Mouse (Mus musculus) liver, embryonic 12.5 days (tissue): ENCODE results near the gene Mdfi. TPM values are rescaled to one million over a fixed set of nuclear protein-coding genes. Genes with fewer than 3 reads are reported as not detected.

ENCODE experiments used
- ATAC-seq: fragments of 200-750 bp; cut with Nextera tagmentation; 2 replicates; pipeline ENCODE4 v1.8.0; 2017; ENCODE audit warnings: moderate number of reproducible peaks, mild to moderate bottlenecking, moderate library complexity
- H3K27ac ChIP-seq: fragments of 300-500 bp; sonication (generic); 2 replicates; pipeline ENCODE4 v1.5.1; 2016; ENCODE audit warnings: mild to moderate bottlenecking
- H3K27me3 ChIP-seq: fragments of 300-500 bp; sonication (generic); replicated peaks from 2 replicates; pipeline ENCODE4 v1.6.1; 2016; ENCODE audit warnings: mild to moderate bottlenecking, moderate library complexity
- H3K36me3 ChIP-seq: fragments of 300-500 bp; sonication (generic); 2 replicates; pipeline ENCODE4 v1.6.1; 2016; ENCODE audit warnings: mild to moderate bottlenecking, moderate library complexity
- H3K4me1 ChIP-seq: fragments of 300-500 bp; sonication (generic); 2 replicates; pipeline ENCODE4 v1.6.1; 2016
- H3K4me2 ChIP-seq: fragments of 300-500 bp; sonication (generic); 2 replicates; pipeline ENCODE4 v1.6.1; 2016; ENCODE audit warnings: mild to moderate bottlenecking, moderate library complexity
- H3K4me3 ChIP-seq: fragments of 300-500 bp; sonication (generic); 2 replicates; pipeline ENCODE4 v1.5.1; 2016; ENCODE audit warnings: mild to moderate bottlenecking, moderate library complexity
- H3K9ac ChIP-seq: fragments of 300-500 bp; sonication (generic); 2 replicates; pipeline ENCODE4 v1.6.1; 2016; ENCODE audit warnings: mild to moderate bottlenecking, moderate library complexity
- H3K9me3 ChIP-seq: fragments of 300-500 bp; sonication (generic); replicated peaks from 2 replicates; pipeline ENCODE4 v1.6.1; 2016; ENCODE audit warnings: mild to moderate bottlenecking, moderate library complexity
- WGBS: fragments of 180-500 bp; shearing (Covaris S2); methylation state at CpG from one replicate; pipeline ENCODE4 v1.1.7; 2016; ENCODE audit not compliant: insufficient replicate concordance; 5-methylcytosine and 5-hydroxymethylcytosine counted together
- polyA plus RNA-seq: library from polyadenylated mRNA; unstranded; fragments of >200 nt; fragmentation: Nextera tagmentation; extraction: Ambion mirVana; gene quantifications from 2 replicates; pipeline ENCODE4 v1.2.1, GENCODE M21; 2016

The Mdfi gene
- polyA plus RNA-seq, 1 experiment from 2014 or later: 3.5 TPM

DNA sequence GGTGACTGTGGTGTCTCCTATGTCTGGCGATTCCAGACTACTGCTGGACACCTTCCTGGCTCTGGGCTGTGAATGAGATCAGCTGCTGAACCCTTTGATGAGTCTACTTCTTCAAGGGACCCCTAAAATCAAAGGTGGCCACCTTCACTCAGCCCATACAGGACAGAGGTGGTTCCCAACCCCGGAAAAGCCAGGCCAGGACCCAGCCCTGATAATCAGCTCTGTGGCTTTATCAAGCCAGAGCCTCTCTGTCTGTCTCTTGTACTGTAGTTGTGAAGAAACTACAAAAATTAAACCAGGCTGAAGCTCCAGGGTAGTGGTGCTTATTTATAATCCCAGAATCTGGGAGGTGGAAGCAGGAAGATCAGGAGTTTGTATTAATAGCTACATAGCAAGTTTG lies 57.4 kb downstream of the Mdfi start:
- 0 out of 2 replicates have a peak, but pooled peaks cover 8% of the 10 kb centered on the region for H3K27me3 ChIP-seq
- no peak overlapping the region for H3K27ac ChIP-seq
- 23% methylated on average over 2 of the region's 2 CpGs for WGBS
- H3K4me3 ChIP-seq: no peak overlapping the region
- peaks cover 21% of the 10 kb centered on the region for H3K4me1 ChIP-seq
- peak overlapping the region; percentile 2; the same call in 1 of the 2 replicates for H3K9ac ChIP-seq
- no peaks in the 10 kb centered on the region; the same call in 1 of the 2 replicates for H3K9me3 ChIP-seq
- peak; percentile 63; the same call in 1 of the 2 replicates for ATAC-seq
- no peaks in the 10 kb centered on the region for H3K36me3 ChIP-seq
- peak overlapping the region; percentile 10 for H3K4me2 ChIP-seq

DNA sequence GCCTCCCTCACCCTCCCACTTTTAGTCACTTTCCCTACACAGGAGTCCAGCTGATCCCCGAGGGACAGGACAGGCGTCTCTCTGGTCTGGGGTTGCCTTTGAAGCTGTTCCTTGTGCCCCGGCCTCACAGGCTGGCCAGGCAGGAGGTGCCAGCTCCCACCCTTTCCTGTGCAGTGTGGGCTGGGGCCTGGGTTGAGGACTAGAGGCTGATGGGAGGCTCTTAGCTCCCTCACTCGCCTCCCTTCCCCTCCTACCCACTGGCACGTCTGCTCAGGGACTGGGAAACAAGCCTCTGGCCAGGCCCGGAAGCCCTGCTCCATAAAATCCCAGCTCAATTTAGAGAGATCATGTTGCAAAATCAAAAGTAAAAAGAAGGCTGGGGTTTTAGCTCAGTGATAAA lies 60.9 kb downstream of the Mdfi start:
- Histone ChIP-seq H3K4me3 (no peak overlapping the region), H3K4me2 (no peak overlapping the region), H3K27me3 (0 out of 2 replicates have a peak, but pooled peaks cover 7% of the 10 kb centered on the region), H3K36me3 (no peaks in the 10 kb centered on the region), H3K27ac (no peak overlapping the region), H3K4me1 (peaks cover 35% of the 10 kb centered on the region), H3K9ac (no peak overlapping the region), H3K9me3 (no peaks in the 10 kb centered on the region; the same call in 1 of the 2 replicates)
- WGBS: 67% methylated on average over 6 of the region's 6 CpGs
- no peak for ATAC-seq

DNA sequence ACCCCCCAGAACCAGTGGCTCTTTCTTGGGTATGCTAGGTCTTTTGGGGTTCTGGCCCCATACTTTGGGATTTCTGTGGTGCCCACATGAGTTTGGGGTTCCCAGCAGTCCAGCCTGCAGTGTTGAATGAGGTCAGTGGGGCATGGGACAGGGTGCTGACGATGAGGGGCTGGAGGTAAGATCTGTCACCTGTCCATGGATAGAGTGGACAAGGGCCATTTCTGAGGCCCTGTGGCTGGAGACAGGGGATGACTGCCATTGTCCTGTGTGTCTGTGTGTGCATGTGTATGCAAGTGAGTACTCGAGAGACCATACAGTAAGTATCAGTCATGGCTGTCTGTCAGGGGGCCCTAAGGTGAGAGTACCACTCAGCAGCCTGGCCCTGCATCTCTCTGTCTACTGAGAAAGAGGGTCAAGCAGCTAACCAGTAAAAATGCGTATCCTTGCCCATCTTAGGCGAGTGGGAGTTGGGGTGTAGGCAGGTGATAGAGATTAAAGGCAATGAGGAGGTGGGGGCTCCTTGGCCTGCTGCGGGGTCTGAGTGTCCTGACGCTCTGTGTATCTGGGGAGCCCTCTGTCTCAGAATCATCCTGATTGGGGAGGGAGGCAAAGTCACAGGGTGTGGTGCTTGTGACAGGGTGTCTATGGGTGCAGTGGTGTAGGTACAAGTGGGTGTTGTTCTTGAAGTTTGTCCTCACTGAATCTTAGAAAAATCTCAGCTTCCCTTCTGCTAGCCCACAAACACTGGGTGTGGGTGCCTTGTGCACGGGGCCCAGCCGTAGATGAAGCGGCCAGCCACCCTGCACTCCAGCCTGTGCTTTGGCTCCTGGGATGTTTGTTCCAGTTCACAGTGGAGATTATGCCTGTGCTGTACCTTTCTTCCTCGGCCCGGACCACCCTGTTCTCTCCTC lies 64.8 kb downstream of the Mdfi start:
- Histone ChIP-seq H3K27ac (no peak overlapping the region; the same call in 1 of the 2 replicates), H3K27me3 (0 out of 2 replicates have a peak, but pooled peaks cover 12% of the 10 kb centered on the region), H3K36me3 (no peaks in the 10 kb centered on the region), H3K9me3 (no peaks in the 10 kb centered on the region; the same call in 1 of the 2 replicates), H3K4me1 (peaks cover 41% of the 10 kb centered on the region), H3K9ac (no peak overlapping the region; the same call in 1 of the 2 replicates), H3K4me2 (no peak overlapping the region), H3K4me3 (no peak overlapping the region)
- WGBS: 69% methylated on average over 11 of the region's 11 CpGs
- ATAC-seq: no peak

DNA sequence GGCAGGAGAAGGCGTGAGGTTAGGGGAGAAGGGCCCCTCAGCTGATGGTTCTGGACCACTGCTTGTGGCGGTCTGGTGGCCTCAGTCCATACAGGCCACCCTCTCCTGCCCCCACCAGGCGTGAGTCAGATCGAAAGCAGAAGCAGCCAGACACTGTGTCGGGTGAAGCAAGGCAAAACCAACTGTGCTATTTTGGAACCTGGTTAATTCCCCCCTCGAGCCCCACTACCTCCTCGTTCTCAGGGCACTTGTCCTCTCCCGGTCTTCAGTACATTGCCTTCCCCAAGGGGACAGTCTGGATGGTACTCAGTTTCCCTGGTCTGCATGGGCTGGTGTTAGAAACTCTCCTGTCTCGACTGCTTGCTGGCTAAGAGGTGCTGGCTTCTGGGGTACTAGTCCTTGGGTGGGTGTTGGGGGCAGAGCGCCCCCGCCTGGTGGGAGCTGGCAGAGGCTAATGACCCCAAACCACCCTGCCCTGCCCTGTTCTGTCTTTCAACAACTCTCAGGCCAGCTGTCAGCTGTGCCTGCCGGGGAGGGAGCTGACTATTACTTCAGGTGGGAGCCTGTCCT lies 65.7 kb downstream of the Mdfi start:
- Histone ChIP-seq H3K4me2 (peak overlapping the region; percentile 52), H3K9ac (no peak overlapping the region; the same call in 1 of the 2 replicates), H3K36me3 (no peaks in the 10 kb centered on the region), H3K27me3 (0 out of 2 replicates have a peak, but pooled peaks cover 12% of the 10 kb centered on the region), H3K27ac (no peak overlapping the region; the same call in 1 of the 2 replicates), H3K4me1 (peaks cover 41% of the 10 kb centered on the region), H3K9me3 (no peaks in the 10 kb centered on the region; the same call in 1 of the 2 replicates), H3K4me3 (no peak overlapping the region)
- ATAC-seq: peak; percentile 65
- WGBS: 16% methylated on average over 12 of the region's 12 CpGs

DNA sequence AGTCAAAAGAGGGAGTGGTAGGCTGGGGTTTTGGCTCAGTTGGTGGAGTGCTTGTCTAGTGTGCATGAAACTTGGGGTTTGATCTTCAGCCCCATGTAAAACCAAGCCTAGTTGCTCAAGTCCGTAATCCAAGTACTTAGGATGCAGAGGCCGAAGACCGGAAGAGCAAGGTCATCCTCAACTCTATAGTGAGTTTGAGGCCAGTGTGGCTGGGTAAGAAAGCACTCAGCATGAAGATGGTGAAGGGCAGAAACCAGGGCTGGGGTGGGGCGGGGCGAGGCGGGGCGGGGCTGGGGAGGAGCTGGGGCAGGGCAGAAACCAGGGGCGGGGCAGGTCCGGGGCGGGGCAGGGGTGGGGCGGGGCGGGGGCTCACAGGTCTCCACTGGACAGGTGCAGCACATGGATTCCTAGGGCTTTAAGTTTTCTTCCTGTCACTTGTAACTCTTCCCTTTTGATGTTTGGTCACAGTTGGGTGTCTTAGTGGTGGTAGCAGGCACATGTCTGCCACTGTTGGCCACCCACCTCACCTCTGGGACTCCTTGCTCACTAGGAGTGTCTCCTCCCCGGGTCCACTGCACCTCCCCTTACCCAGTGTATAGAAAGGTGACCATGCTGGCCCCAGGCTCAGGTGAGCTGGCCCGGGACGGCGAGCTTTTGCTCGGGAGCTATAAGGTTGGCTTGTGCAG lies 66.9 kb downstream of the Mdfi start:
- Histone ChIP-seq H3K27me3 (0 out of 2 replicates have a peak, but pooled peaks cover 12% of the 10 kb centered on the region), H3K4me1 (peaks cover 47% of the 10 kb centered on the region), H3K9ac (no peak overlapping the region), H3K9me3 (no peaks in the 10 kb centered on the region; the same call in 1 of the 2 replicates), H3K27ac (peak overlapping the region; percentile 49; the same call in 1 of the 2 replicates), H3K4me2 (peak overlapping the region; percentile 52), H3K36me3 (no peaks in the 10 kb centered on the region), H3K4me3 (no peak overlapping the region)
- 38% methylated on average over 17 of the region's 17 CpGs for WGBS
- ATAC-seq: peak; percentile 56; the same call in 1 of the 2 replicates

DNA sequence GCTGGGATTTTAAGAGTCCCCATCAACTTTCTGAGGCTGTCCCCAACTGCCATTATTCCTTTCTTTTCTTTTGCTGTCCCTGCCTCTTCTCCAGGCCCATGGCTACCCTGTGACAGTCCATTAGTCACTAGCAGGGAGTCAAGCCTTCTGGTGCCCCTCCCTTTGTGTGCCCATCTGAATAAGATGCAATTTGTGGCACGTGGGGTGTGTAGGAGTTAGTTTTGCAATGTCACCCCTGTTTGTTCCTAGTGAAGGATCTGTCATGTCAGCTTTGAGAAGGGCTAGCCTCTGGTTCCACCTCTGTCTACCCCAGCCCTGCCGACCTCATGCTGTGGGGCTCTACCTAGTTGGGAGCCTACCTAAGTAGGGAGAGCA lies 67.4 kb downstream of the Mdfi start:
- Histone ChIP-seq H3K4me1 (peaks cover 50% of the 10 kb centered on the region), H3K27me3 (0 out of 2 replicates have a peak, but pooled peaks cover 12% of the 10 kb centered on the region), H3K4me2 (no peak overlapping the region), H3K27ac (peak overlapping the region; percentile 49; the same call in 1 of the 2 replicates), H3K36me3 (no peaks in the 10 kb centered on the region), H3K9me3 (no peaks in the 10 kb centered on the region; the same call in 1 of the 2 replicates), H3K9ac (no peak overlapping the region), H3K4me3 (no peak overlapping the region)
- no peak for ATAC-seq
- WGBS: 38% methylated on average over 2 of the region's 2 CpGs

DNA sequence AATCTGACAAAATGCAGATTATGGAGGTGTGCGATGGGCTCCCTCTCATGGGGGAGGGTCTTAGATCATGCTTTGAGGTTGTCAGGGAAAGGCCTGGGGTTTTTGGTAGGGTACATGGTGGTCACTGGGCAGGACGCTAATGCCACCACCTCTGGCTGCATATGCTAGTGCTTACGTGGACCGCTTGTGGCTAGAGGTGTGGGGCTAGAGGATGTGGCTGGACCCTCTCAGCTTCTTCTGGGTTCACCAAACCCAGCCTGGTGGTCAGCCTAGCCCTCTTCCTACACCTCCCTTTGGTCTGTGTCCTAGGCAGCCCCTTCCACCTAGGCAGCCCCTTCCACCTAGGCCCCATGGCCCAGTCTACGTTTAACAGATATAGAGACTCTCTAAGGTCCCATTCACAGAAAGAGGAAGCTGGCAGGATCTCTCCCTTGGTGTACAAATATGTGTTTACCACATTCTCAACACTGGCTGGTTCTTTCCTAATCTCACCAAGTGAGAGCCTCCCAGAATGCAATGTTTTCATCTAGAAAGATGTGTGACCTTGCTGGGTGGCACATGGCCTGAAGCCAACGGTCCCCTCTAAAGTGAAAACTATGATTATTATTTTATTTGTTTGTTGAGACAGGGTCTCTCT lies 68.0 kb downstream of the Mdfi start:
- no peaks in the 10 kb centered on the region for H3K36me3 ChIP-seq
- no peak overlapping the region for H3K9ac ChIP-seq
- no peak overlapping the region for H3K4me2 ChIP-seq
- peaks cover 50% of the 10 kb centered on the region for H3K4me1 ChIP-seq
- 0 out of 2 replicates have a peak, but pooled peaks cover 12% of the 10 kb centered on the region for H3K27me3 ChIP-seq
- ATAC-seq: no peak
- 73% methylated on average over 6 of the region's 6 CpGs for WGBS
- H3K4me3 ChIP-seq: no peak overlapping the region
- no peaks in the 10 kb centered on the region for H3K9me3 ChIP-seq
- peak overlapping the region; percentile 49; the same call in 1 of the 2 replicates for H3K27ac ChIP-seq

DNA sequence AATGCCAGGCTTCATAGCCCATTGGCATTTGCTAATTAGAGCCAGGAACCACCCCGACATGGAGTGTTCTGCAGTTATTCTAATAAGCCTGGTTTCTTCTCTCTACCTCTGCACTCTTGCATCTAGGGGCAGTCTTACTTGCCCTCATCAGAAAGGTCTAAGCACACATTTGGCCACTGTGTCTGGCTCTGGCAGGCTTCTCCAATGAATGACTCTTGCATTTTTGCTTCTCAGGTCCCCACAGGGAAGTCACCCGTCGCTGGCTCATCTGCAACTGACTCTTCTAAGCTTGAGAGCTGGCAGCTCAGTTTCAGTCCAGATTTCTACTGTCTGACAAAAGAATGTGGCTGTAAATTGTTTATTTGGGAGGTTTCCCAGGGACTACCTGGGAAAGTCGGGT lies 68.5 kb downstream of the Mdfi start:
- Histone ChIP-seq H3K4me2 (no peak overlapping the region), H3K27ac (0 out of 2 replicates have a peak overlapping the region, but pooled peaks have one; percentile 8), H3K9me3 (no peaks in the 10 kb centered on the region), H3K4me3 (no peak overlapping the region), H3K9ac (no peak overlapping the region), H3K36me3 (no peaks in the 10 kb centered on the region), H3K4me1 (peaks cover 50% of the 10 kb centered on the region), H3K27me3 (0 out of 2 replicates have a peak, but pooled peaks cover 12% of the 10 kb centered on the region)
- WGBS: 68% methylated on average over 4 of the region's 4 CpGs
- no peak for ATAC-seq

Other genes starting within 250 kb of the Mdfi start
- gene Bysl, start 223.2 kb downstream of the Mdfi start, polyA plus RNA-seq: 34.6 and 35.2 TPM in 2 replicates
- gene Med20, start 223.1 kb downstream of the Mdfi start, polyA plus RNA-seq: 31.2 and 32.6 TPM in 2 replicates
- 2.3 and 2.7 TPM in 2 replicates for gene Gm20517, start 223.1 kb downstream of the Mdfi start, polyA plus RNA-seq
- gene Usp49, start 204.0 kb downstream of the Mdfi start, polyA plus RNA-seq: 5.0 and 6.2 TPM in 2 replicates
- gene Tomm6, start 146.3 kb downstream of the Mdfi start, polyA plus RNA-seq: 339 and 360 TPM in 2 replicates
- gene Frs3, start 145.7 kb downstream of the Mdfi start, polyA plus RNA-seq: 1.7 and 2.3 TPM in 2 replicates
- 0.06 and 0.07 TPM in 2 replicates for gene Gm21981, start 140.2 kb downstream of the Mdfi start, polyA plus RNA-seq
- not detected in 2 replicates for gene Prickle4, start 140.0 kb downstream of the Mdfi start, polyA plus RNA-seq
- gene Pgc, start 107.8 kb downstream of the Mdfi start, polyA plus RNA-seq: not detected in 2 replicates
- 5.6 and 5.8 TPM in 2 replicates for gene Tfeb, start 97.7 kb downstream of the Mdfi start, polyA plus RNA-seq
- 13.7 and 13.9 TPM in 2 replicates for gene Foxp4, start 90.0 kb upstream of the Mdfi start, polyA plus RNA-seq
- not detected in 2 replicates for gene 1700122O11Rik, start 203.6 kb upstream of the Mdfi start, polyA plus RNA-seq